Mouse (Mus musculus) embryonic facial prominence, embryonic 13.5 days (tissue): ENCODE data around the gene Shq1. TPM values are rescaled to one million over a fixed set of nuclear protein-coding genes. Genes with fewer than 3 reads are reported as not detected.

ENCODE experiments used
- ATAC-seq: fragments of 200-750 bp; cut with Nextera tagmentation; 2 replicates; pipeline ENCODE4 v1.8.0; 2017; ENCODE audit warnings: low read depth; ENCODE audit not compliant: insufficient number of reproducible peaks, insufficient read depth, low FRiP score, low TSS enrichment
- H3K27ac ChIP-seq: fragments of 300-500 bp; sonication (generic); 2 replicates; pipeline ENCODE4 v1.5.1; 2015; ENCODE audit warnings: moderate library complexity, mild to moderate bottlenecking, inconsistent platforms
- H3K27me3 ChIP-seq: fragments of 300-500 bp; sonication (generic); 2 replicates; pipeline ENCODE4 v1.6.1; 2015; ENCODE audit warnings: mild to moderate bottlenecking, inconsistent platforms
- H3K36me3 ChIP-seq: fragments of 300-500 bp; sonication (generic); 2 replicates; pipeline ENCODE4 v1.6.1; 2015; ENCODE audit warnings: mild to moderate bottlenecking, inconsistent platforms
- H3K4me1 ChIP-seq: fragments of 300-500 bp; sonication (generic); 2 replicates; pipeline ENCODE4 v1.6.1; 2015; ENCODE audit warnings: inconsistent platforms
- H3K4me2 ChIP-seq: fragments of 300-500 bp; sonication (generic); 2 replicates; pipeline ENCODE4 v1.6.1; 2015; ENCODE audit warnings: moderate library complexity, mild to moderate bottlenecking, inconsistent platforms
- H3K4me3 ChIP-seq: fragments of 300-500 bp; sonication (generic); 2 replicates; pipeline ENCODE4 v1.5.1; 2015; ENCODE audit warnings: mild to moderate bottlenecking, inconsistent platforms
- H3K9ac ChIP-seq: fragments of 300-500 bp; sonication (generic); 2 replicates; pipeline ENCODE4 v1.6.1; 2015; ENCODE audit warnings: mild to moderate bottlenecking, inconsistent platforms
- H3K9me3 ChIP-seq: fragments of 300-500 bp; sonication (generic); 2 replicates; pipeline ENCODE4 v1.6.1; 2016; ENCODE audit warnings: inconsistent platforms
- WGBS: fragments of 180-500 bp; shearing (Covaris S2); methylation state at CpG from one replicate; pipeline ENCODE4 v1.1.7; 2015; ENCODE audit warnings: mixed read lengths; 5-methylcytosine and 5-hydroxymethylcytosine counted together
- polyA plus RNA-seq: library from polyadenylated mRNA; unstranded; fragments of >200 nt; fragmentation: Nextera tagmentation; extraction: Ambion mirVana; gene quantifications from 2 replicates; pipeline ENCODE4 v1.2.1, GENCODE M21; 2015

Shq1 gene
- polyA plus RNA-seq, 1 experiment from 2014 or later, result 15.6 TPM

DNA sequence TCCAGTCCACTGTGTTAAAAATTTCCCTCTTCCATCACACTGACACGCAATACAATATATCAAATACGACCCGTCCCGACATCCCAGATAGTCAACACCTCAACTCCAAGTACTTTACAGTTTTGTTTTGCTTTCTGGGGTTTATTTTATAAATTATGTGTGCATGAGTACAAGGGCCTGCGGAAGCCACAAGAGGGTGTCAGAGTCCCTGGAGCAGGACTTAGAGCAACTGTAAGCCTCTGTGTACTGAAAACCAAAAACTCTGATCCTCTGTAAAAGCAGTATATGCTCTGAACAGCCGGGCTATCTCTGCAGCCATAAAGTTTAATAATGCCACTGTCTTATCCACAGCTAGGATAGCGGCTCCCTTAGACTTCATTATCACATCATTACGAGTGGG, 3.3 kb downstream of the Shq1 start:
- H3K9me3 ChIP-seq, result no peaks in the 10 kb centered on the region
- peaks cover 17% of the 10 kb centered on the region; the same call in 1 of the 2 replicates for H3K4me1 ChIP-seq
- no peak overlapping the region for H3K27ac ChIP-seq
- no peak for ATAC-seq
- no peak overlapping the region for H3K4me3 ChIP-seq
- no peak overlapping the region for H3K4me2 ChIP-seq
- peaks cover 25% of the 10 kb centered on the region for H3K36me3 ChIP-seq
- 90% methylated on average over 8 of the region's 8 CpGs for WGBS
- no peak overlapping the region for H3K9ac ChIP-seq
- H3K27me3 ChIP-seq, result peaks cover 6% of the 10 kb centered on the region

DNA sequence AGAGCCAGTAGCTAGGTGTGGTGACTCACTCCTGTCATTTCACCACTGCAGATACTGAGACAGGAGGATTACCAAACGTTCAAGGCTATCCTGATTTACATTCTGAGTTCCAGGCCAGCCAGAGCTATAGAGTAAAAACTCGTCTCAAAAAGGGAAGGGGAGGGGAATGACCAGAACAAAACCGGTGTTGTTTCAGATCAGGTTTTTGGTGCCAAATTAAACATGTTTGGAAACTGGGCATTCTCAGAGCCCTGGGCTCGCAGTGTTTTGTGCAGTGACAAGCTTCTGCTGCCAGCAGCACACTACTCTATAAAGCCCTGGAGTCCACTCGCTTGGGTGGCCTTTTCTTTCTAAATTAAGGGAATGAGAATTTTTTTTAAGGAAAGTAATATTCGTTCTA, 8.7 kb downstream of the Shq1 start:
- 76% methylated on average over 6 of the region's 6 CpGs for WGBS
- H3K4me3 ChIP-seq, result no peak overlapping the region
- H3K9ac ChIP-seq, result no peak overlapping the region
- no peaks in the 10 kb centered on the region for H3K9me3 ChIP-seq
- H3K27ac ChIP-seq, result no peak overlapping the region
- peaks cover 39% of the 10 kb centered on the region for H3K36me3 ChIP-seq
- ATAC-seq, result no peak
- no peaks in the 10 kb centered on the region for H3K4me1 ChIP-seq
- no peak overlapping the region for H3K4me2 ChIP-seq
- no peaks in the 10 kb centered on the region for H3K27me3 ChIP-seq

DNA sequence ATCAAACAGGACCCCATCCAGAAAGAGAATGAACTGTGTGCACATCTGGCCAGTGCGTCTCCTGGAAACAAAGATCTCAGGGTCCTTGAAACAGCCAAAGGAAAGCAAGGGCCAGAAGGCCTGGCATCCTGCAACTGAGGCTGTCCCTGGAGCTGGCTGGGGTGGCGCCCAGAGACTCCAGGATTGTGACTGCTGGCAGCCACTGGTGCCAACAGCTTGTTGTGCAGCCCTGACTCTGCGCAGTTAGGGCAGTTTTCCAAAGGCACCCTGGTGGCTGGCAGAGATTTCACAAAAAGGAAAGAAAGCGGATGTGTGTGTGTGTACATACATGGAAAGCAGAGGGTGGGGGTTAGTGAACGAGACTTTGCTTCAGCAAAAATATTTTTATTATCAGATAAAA, 10.6 kb downstream of the Shq1 start:
- Histone ChIP-seq H3K9ac (no peak overlapping the region), H3K9me3 (no peaks in the 10 kb centered on the region), H3K4me1 (no peaks in the 10 kb centered on the region), H3K27me3 (no peaks in the 10 kb centered on the region), H3K4me2 (no peak overlapping the region), H3K36me3 (peaks cover 39% of the 10 kb centered on the region), H3K27ac (no peak overlapping the region), H3K4me3 (no peak overlapping the region)
- no peak for ATAC-seq
- 86% methylated on average over 5 of the region's 5 CpGs for WGBS

DNA sequence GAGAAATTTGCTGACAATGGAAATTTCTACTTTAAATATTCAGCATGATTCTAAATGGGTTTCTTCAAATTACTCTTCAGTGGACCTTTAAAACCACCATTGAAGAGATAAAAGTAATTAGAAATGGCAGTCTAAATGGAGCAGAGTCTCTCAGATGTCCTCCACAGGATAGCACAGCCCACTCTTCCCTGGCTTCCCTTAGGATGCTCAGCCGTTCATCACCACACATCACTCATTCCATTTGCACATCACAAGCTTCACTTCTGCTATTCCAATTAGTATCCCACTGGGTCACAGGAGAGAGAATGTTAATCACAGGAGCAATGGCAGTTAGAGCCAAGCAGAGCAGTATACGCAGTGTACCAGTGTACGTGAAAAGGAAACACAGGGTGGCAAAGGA, 18.4 kb downstream of the Shq1 start:
- WGBS, result 89% methylated on average over 3 of the region's 3 CpGs
- Histone ChIP-seq H3K4me3 (no peak overlapping the region), H3K9me3 (no peaks in the 10 kb centered on the region), H3K9ac (no peak overlapping the region), H3K27me3 (no peaks in the 10 kb centered on the region), H3K36me3 (peaks cover 10% of the 10 kb centered on the region), H3K27ac (no peak overlapping the region), H3K4me1 (no peaks in the 10 kb centered on the region), H3K4me2 (no peak overlapping the region)
- ATAC-seq, result no peak

DNA sequence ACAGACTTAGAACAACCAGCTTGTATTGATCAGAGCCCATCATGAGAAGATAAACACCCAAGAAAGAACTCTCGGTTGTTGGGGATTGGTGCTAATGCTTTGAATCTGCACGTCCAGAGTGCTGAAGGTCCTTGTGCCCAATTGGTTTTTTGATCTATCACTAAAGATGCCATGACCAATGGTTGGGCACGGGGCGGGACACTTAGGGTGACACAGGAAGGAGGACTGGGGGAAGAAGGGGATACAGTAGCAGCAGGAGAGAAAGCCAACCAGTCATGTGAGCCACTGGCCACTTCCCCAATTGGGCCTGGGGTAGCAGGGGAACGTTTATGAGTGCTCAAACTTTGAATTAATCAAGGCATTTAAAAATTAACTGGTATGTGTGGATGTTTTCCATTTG, 23.8 kb downstream of the Shq1 start:
- WGBS, result 68% methylated on average over 5 of the region's 5 CpGs
- Histone ChIP-seq H3K36me3 (peaks cover 3% of the 10 kb centered on the region; the same call in 1 of the 2 replicates), H3K4me1 (peaks cover 9% of the 10 kb centered on the region), H3K4me2 (no peak overlapping the region), H3K27ac (no peak overlapping the region), H3K27me3 (no peaks in the 10 kb centered on the region), H3K9ac (no peak overlapping the region), H3K4me3 (no peak overlapping the region), H3K9me3 (no peaks in the 10 kb centered on the region)
- no peak for ATAC-seq

DNA sequence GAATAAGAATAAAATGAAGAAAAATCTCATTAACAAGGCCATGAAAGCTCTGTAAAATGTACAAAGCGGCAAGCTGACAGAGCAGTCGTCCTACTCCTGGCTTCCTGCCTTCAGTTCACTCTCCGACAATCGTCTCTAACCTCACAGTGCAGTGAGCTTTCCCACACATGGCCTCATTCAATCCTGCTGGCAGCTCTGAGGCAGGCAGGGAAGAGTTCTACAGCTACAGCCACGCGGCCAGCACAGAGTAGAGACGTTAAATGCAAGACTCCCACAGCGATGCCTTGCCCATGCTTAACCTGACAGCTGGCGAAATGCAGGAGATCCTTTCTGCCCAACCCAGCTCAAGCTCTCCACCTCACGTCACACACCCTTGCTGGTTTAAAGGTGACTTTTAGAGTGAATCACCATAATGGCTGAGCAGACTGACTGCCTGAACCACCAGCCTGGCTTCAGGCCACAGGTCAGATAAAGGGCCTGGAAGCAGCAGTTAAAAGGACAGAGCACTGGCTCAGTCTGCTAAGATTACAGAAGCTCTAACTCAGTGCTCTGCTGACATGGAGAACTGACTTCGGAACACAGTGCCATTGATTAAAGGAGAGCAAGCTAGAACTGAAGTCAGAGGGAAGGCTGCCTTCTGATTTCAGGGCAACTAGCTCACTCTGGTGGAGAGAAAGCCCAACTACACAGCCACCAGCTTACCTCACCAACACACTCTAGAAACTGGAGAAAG, 25.3 kb downstream of the Shq1 start:
- no peak overlapping the region for H3K27ac ChIP-seq
- H3K27me3 ChIP-seq, result no peaks in the 10 kb centered on the region
- no peak overlapping the region for H3K4me3 ChIP-seq
- WGBS, result 52% methylated on average over 11 of the region's 11 CpGs
- peak overlapping the region; percentile 31; the same call in 1 of the 2 replicates for H3K4me2 ChIP-seq
- no peak overlapping the region for H3K9ac ChIP-seq
- peaks cover 3% of the 10 kb centered on the region; the same call in 1 of the 2 replicates for H3K36me3 ChIP-seq
- H3K9me3 ChIP-seq, result no peaks in the 10 kb centered on the region
- no peak for ATAC-seq
- peaks cover 9% of the 10 kb centered on the region for H3K4me1 ChIP-seq

DNA sequence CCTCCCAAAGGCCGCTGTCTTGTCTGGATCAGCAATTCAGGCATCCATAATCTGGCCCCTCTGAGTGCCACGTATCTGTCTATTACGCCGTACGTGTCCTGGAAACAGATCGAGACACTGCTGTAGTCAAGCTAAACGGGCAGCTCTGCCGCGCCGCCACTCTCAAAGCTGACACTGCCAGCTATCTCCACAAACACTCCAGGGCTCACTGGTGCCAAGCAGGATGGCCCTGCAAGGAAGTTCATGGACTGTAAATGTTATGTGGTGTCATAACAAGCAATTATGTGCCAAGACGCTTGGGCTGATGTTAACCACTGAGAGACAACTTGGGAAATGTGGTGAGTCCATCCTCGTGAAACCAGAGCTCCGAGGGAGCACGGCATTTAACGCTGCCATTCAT, 26.3 kb downstream of the Shq1 start:
- Histone ChIP-seq H3K4me2 (no peak overlapping the region), H3K27ac (no peak overlapping the region), H3K9me3 (no peaks in the 10 kb centered on the region), H3K9ac (no peak overlapping the region), H3K36me3 (peaks cover 3% of the 10 kb centered on the region; the same call in 1 of the 2 replicates), H3K4me1 (peaks cover 9% of the 10 kb centered on the region), H3K27me3 (no peaks in the 10 kb centered on the region), H3K4me3 (no peak overlapping the region)
- no peak for ATAC-seq
- WGBS, result 85% methylated on average over 15 of the region's 15 CpGs

DNA sequence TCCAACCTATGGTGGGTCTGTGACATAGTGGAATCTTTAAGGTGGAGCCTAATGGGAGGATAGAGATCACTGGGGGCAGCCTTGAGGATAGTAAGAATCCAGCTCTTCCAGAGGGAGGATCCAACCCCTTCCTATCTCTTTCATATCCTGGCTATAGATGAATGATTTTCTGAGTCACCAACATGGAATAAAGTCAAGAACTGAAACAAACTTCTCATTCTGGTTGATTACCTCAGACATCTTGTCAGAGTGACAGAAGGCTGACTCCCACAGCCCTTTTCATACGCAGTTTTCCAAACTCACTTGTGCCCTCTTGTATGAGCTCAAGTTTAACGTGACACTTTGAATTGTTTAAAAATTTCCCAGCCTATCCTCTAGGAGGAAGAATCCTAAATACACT, 28.2 kb downstream of the Shq1 start:
- H3K4me1 ChIP-seq, result peaks cover 9% of the 10 kb centered on the region
- H3K4me2 ChIP-seq, result no peak overlapping the region
- no peaks in the 10 kb centered on the region for H3K36me3 ChIP-seq
- 74% methylated on average over 2 of the region's 2 CpGs for WGBS
- H3K27ac ChIP-seq, result no peak overlapping the region
- no peak overlapping the region for H3K4me3 ChIP-seq
- no peak for ATAC-seq
- H3K27me3 ChIP-seq, result no peaks in the 10 kb centered on the region
- H3K9me3 ChIP-seq, result no peaks in the 10 kb centered on the region
- no peak overlapping the region for H3K9ac ChIP-seq

DNA sequence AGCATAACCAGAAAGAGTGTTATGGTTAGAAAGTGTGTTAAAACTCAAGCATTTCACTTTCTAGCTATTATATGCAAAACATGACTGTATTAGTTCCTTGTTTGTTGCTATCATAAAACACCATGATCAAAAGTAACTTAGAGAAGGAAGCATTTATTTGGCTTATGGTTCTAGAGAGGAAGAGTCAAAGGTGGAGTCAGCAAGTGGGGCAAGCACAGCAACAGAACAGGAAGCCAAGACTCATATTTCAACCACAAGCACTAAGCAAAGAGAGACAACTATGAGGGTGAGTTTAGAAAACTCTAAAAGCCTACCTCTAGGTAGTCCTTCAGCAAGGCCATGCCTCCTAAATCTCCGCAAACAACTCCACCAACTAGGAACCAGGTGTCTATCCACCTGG, 30.4 kb downstream of the Shq1 start:
- Histone ChIP-seq H3K9ac (no peak overlapping the region), H3K27ac (no peak overlapping the region), H3K4me3 (no peak overlapping the region), H3K4me1 (peaks cover 5% of the 10 kb centered on the region), H3K27me3 (no peaks in the 10 kb centered on the region), H3K36me3 (no peaks in the 10 kb centered on the region), H3K9me3 (no peaks in the 10 kb centered on the region), H3K4me2 (no peak overlapping the region)
- ATAC-seq, result no peak
- 100% methylated on average over 1 of the region's 1 CpGs for WGBS

DNA sequence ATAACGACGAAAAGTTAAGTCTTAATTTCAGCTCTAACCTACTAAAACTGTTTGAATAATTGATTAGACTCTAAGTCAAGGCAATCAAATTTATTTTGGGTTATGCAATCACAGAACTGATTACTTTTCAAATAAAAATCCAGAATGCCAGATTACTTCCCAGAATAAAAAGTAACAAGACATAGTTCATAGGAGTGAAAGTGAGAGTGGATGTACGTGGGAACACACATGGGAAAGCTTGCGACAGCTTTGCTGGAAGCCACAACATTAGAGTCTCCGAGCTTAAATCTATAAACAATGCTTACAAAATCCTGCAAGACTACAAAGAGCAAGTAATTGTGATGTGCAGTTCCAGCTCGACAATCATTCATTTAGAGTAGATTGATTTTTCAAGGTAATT, 41.9 kb downstream of the Shq1 start:
- no peak for ATAC-seq
- Histone ChIP-seq H3K4me1 (no peaks in the 10 kb centered on the region), H3K4me3 (no peak overlapping the region), H3K9me3 (no peaks in the 10 kb centered on the region), H3K36me3 (peaks cover 16% of the 10 kb centered on the region), H3K27ac (no peak overlapping the region), H3K4me2 (no peak overlapping the region), H3K27me3 (no peaks in the 10 kb centered on the region), H3K9ac (no peak overlapping the region)
- WGBS, result 82% methylated on average over 6 of the region's 6 CpGs

DNA sequence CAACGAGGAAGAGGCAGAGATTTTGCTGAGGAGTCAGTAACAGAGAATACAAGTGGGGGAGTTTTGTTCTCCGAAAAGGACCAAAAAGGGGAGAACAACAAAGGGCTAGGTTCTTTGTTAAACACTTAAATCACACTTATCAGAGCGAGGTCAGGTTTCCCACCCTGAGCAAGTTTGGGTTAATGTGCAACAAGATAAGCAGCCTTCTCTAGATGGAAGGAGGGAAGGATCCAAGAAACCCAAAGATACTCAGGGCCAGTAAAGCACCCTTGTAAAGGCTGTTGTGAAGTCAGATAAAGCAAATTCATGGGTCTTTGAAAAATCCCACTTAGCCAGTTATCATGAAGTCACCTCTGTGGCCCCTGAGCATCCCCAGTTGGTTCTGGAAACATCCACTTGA, 42.7 kb downstream of the Shq1 start:
- no peaks in the 10 kb centered on the region for H3K9me3 ChIP-seq
- H3K4me2 ChIP-seq, result no peak overlapping the region
- peaks cover 16% of the 10 kb centered on the region for H3K36me3 ChIP-seq
- 79% methylated on average over 3 of the region's 3 CpGs for WGBS
- H3K4me1 ChIP-seq, result no peaks in the 10 kb centered on the region
- no peaks in the 10 kb centered on the region for H3K27me3 ChIP-seq
- H3K27ac ChIP-seq, result no peak overlapping the region
- ATAC-seq, result no peak
- no peak overlapping the region for H3K9ac ChIP-seq
- no peak overlapping the region for H3K4me3 ChIP-seq

DNA sequence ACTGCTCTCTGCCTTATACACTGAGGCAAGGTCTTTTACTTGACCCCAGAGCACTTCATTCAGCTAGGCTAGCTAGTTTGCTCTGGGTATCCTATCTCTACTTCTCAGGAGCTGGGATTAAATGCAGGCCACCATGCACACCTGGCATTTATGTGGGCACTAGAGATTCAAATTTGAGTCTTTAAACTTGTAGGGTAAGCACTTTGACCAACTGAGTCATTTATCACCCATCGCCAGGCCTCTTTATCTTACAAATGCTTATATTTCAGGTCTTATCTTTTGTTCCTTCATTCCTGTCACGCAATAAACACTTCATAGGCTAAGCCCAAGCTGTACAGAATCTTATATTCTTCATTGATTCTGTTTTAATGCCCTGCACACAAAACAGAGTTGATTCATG, 47.0 kb downstream of the Shq1 start:
- ATAC-seq, result no peak
- Histone ChIP-seq H3K36me3 (peaks cover 13% of the 10 kb centered on the region), H3K27me3 (no peaks in the 10 kb centered on the region), H3K4me1 (0 out of 2 replicates have a peak, but pooled peaks cover 5% of the 10 kb centered on the region), H3K9ac (no peak overlapping the region), H3K27ac (no peak overlapping the region), H3K4me2 (no peak overlapping the region), H3K4me3 (no peak overlapping the region), H3K9me3 (no peaks in the 10 kb centered on the region)
- WGBS, result 95% methylated on average over 2 of the region's 2 CpGs
